Mouse (Mus musculus) left cerebral cortex, postnatal 4 days (tissue): Measurements from ENCODE around the gene 3830417A13Rik. TPM values are rescaled to one million over a fixed set of nuclear protein-coding genes. Genes with fewer than 3 reads are reported as not detected.

ENCODE experiments used
- DNase-seq: peaks from one replicate; pipeline ENCODE4 v3.0.0-alpha.2; 2022
- intact Hi-C: fragments of 180-260 bp; cut with DNase I; formaldehyde crosslinking; loops from one replicate; pipeline ENCODE4 v1.15.1; 2025
- total RNA-seq, 2 experiments: library from RNA; stranded (reverse); gene quantifications; 2 replicates each; pipeline ENCODE4 v1.2.3; 2021

Gene 3830417A13Rik
- not detected for total RNA-seq

DNA sequence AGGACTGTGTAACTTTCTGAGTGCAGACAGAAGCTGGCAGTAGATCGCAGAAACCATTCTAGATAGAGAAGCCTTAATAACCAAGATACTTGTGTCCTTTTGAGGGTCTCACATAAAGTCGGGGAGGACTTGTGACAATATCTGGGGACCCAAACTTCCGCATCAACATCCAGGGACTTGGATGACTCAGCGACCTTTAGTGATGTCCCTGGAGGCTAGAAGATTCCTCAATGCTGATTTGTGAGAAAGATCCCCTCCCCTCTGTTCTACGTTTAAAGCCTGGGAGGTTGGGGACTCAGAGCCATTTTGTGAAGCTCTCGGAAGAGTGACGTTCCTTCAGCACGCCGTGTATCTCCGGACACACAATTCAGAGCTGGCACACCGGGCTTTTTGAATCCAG, at the start of gene 3830417A13Rik:
Gene 3830417A13Rik (plus strand): TSS at position 301 of the 400 bp plus-strand sequence.
- intact Hi-C loops, result no loop called here
- DNase-seq, result no peak

GRCm38 (mm10) chrX:64152098-64152497, 21.2 kb upstream of the 3830417A13Rik start, which contains the start of gene Gm6760:
Gm6760 (minus strand) TSS chrX:64152198.
- intact Hi-C loops, result no loop called here
- DNase-seq, result no peak

GRCm38 (mm10) chrX:64181246-64181645, 7.9 kb downstream of the 3830417A13Rik start:
- DNase-seq, result no peak
- intact Hi-C loops, result no loop called here

Other genes starting within 250 kb of the 3830417A13Rik start
- not detected for gene Gm6760, start 21.4 kb upstream of the 3830417A13Rik start, total RNA-seq
- gene Slitrk4, start 103.4 kb downstream of the 3830417A13Rik start, total RNA-seq, result 10 to 100 TPM; 30.6 to 34.1 TPM